Mouse (Mus musculus) limb, embryonic 11.5 days (tissue): ENCODE results near the gene Wdr66. TPM values are rescaled to one million over a fixed set of nuclear protein-coding genes. Genes with fewer than 3 reads are reported as not detected.

Source experiments
- ATAC-seq: fragments of 200-750 bp; cut with Nextera tagmentation; 2 replicates; pipeline ENCODE4 v1.8.0; 2017; ENCODE audit warnings: low read depth; ENCODE audit not compliant: insufficient number of reproducible peaks, low FRiP score, low TSS enrichment
- DNase-seq: peaks from one replicate; pipeline ENCODE4 v3.0.0-alpha.2; 2015; ENCODE audit warnings: low spot score
- H3K27ac ChIP-seq: fragments of 300-500 bp; sonication (generic); replicated peaks from 2 replicates; pipeline ENCODE4 v1.5.1; 2014; ENCODE audit warnings: low read depth, mild to moderate bottlenecking, low read length
- H3K27me3 ChIP-seq: fragments of 300-500 bp; sonication (generic); 2 replicates; pipeline ENCODE4 v1.6.1; 2014; ENCODE audit warnings: mild to moderate bottlenecking, low read length, mixed read lengths; ENCODE audit not compliant: control insufficient read depth, insufficient read depth
- H3K36me3 ChIP-seq: fragments of 300-500 bp; sonication (generic); 2 replicates; pipeline ENCODE4 v1.6.1; 2014; ENCODE audit warnings: mild to moderate bottlenecking, low read length, moderate library complexity, mixed read lengths; ENCODE audit not compliant: control insufficient read depth, insufficient read depth
- H3K4me1 ChIP-seq: fragments of 300-500 bp; sonication (generic); 2 replicates; pipeline ENCODE4 v1.6.1; 2014; ENCODE audit warnings: low read length, mixed read lengths; ENCODE audit not compliant: control insufficient read depth, insufficient read depth
- H3K4me2 ChIP-seq: fragments of 300-500 bp; sonication (generic); 2 replicates; pipeline ENCODE4 v1.6.1; 2014; ENCODE audit warnings: low read depth, mild to moderate bottlenecking, moderate library complexity; ENCODE audit not compliant: severe bottlenecking
- H3K4me3 ChIP-seq: fragments of 300-500 bp; sonication (generic); 2 replicates; pipeline ENCODE4 v1.5.1; 2014; ENCODE audit warnings: low read depth, low read length
- H3K9ac ChIP-seq: fragments of 300-500 bp; sonication (generic); 2 replicates; pipeline ENCODE4 v1.6.1; 2014; ENCODE audit warnings: mild to moderate bottlenecking, low read length
- H3K9me3 ChIP-seq: fragments of 300-500 bp; sonication (generic); 2 replicates; pipeline ENCODE4 v1.6.1; 2016; ENCODE audit warnings: low read length; ENCODE audit not compliant: control insufficient read depth
- WGBS: fragments of 180-500 bp; shearing (Covaris S2); extraction: QIAGEN DNeasy Blood & Tissue Kit; methylation state at CpG from one replicate; pipeline ENCODE4 v1.1.7; 2014; 5-methylcytosine and 5-hydroxymethylcytosine counted together
- polyA plus RNA-seq: library from polyadenylated mRNA; unstranded; fragments of >200 nt; fragmentation: Nextera tagmentation; extraction: Ambion mirVana; gene quantifications from 2 replicates; pipeline ENCODE4 v1.2.1, GENCODE M21; 2014

The Wdr66 gene
- polyA plus RNA-seq, 1 experiment from 2014 or later = 0.13 TPM

GRCm38 (mm10) chr5:123326751-123327148, 74.8 kb downstream of the Wdr66 start:
- no peak overlapping the region for H3K27ac ChIP-seq
- WGBS = 86% methylated on average over 9 of the region's 9 CpGs

DNA sequence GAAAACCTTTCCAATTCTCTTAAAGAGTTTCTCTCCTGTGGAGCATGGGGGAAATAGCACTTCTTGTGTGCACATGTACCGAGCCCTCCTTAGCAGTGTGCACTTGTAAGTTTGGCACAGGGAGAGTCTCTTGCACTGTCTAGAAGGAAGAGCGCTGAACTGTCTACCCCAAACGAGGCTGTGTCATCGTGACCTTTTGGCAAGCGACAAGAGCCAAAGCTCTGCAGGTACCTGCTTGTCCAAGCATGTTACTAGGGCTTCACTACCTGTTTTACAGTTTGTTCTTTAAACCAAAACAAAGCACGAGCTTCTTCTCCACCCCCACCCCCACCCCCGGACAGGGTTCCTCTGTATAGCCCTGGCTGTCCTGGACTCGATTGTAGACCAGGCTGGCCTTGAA, 75.8 kb downstream of the Wdr66 start:
- no peak overlapping the region for H3K27ac ChIP-seq
- ATAC-seq (no peak), DNase-seq (no peak)
- H3K9ac ChIP-seq = no peak overlapping the region
- no peaks in the 10 kb centered on the region for H3K9me3 ChIP-seq
- H3K27me3 ChIP-seq = no peaks in the 10 kb centered on the region
- H3K4me3 ChIP-seq = no peak overlapping the region
- H3K4me1 ChIP-seq = no peaks in the 10 kb centered on the region
- no peak overlapping the region for H3K4me2 ChIP-seq
- WGBS = 88% methylated on average over 8 of the region's 8 CpGs
- no peaks in the 10 kb centered on the region for H3K36me3 ChIP-seq

More at GRCm38 (mm10) chr5:123326751-123327148, 74.8 kb downstream of the Wdr66 start:
- no peaks in the 10 kb centered on the region for H3K36me3 ChIP-seq
- no peak for DNase-seq
- H3K4me3 ChIP-seq = no peak overlapping the region
- H3K4me2 ChIP-seq = no peak overlapping the region
- H3K4me1 ChIP-seq = no peaks in the 10 kb centered on the region
- no peak for ATAC-seq
- H3K27me3 ChIP-seq = no peaks in the 10 kb centered on the region
- H3K9ac ChIP-seq = no peak overlapping the region
- H3K9me3 ChIP-seq = no peaks in the 10 kb centered on the region

DNA sequence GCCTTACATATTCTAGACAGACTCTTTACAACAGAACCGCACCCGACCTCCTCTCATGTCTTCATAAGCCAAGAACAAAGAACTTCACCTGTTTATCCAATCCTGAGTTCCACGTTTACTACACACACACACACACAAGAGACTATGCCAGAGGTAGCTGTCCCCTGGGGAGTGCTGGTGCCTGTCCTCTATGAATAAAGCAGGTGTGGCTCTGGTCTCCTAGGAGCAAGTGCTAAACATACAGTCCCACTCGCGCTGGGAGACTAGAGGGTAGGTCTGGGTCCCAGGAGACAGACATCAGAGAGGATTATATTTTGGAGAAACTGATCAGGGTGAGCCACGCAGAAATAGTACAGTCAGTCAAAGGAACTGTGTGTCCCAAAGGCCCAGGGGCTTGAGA, 81.7 kb downstream of the Wdr66 start:
- DNase-seq (no peak), ATAC-seq (no peak)
- Histone ChIP-seq H3K9me3 (no peaks in the 10 kb centered on the region), H3K36me3 (no peaks in the 10 kb centered on the region), H3K4me2 (no peak overlapping the region), H3K9ac (no peak overlapping the region), H3K27me3 (no peaks in the 10 kb centered on the region), H3K27ac (no peak overlapping the region), H3K4me1 (no peaks in the 10 kb centered on the region), H3K4me3 (no peak overlapping the region)
- WGBS = 88% methylated on average over 6 of the region's 6 CpGs

DNA sequence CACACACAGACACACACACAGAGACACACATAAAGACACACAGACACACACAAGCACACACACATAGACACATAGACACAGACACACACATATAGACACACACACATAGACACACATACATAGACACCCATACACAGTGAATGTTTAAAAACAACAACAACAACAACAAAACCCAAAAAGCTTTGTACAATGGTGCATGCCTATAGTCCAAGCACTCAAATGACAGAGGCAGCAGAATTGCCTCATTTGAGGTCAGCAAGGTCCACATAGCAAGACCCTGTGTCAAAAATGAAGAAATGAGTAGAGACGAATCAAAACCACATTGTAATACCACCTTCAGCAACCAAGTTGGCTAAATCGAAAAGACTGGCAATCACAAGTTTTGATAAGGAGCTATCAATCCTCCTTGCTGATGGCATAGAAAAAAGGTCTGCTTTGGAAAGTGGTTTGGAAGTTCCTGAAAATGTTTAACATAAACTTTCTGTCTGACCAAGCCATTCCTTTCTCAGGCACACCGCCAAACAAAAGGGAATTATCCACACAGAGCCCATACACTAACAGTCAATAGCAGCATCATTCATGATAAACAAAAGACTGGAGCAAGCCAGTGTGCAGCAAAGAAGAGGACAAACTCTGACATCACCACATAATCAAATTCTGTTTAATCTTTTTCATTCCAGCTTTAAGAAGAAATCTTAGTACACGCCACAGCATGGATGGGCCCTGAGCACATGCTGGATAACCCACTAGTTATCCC, 84.5 kb downstream of the Wdr66 start:
- WGBS = 88% methylated on average over 4 of the region's 4 CpGs
- Histone ChIP-seq H3K36me3 (no peaks in the 10 kb centered on the region), H3K27me3 (no peaks in the 10 kb centered on the region), H3K9me3 (no peaks in the 10 kb centered on the region), H3K4me2 (no peak overlapping the region), H3K4me3 (no peak overlapping the region), H3K4me1 (no peaks in the 10 kb centered on the region), H3K27ac (no peak overlapping the region), H3K9ac (no peak overlapping the region)
- ATAC-seq (no peak), DNase-seq (no peak)

- H3K9me3 ChIP-seq = no peaks in the 10 kb centered on the region
- no peaks in the 10 kb centered on the region for H3K27me3 ChIP-seq
- no peak for DNase-seq
- H3K9ac ChIP-seq = no peak overlapping the region
- H3K4me3 ChIP-seq = no peak overlapping the region
- no peak overlapping the region for H3K4me2 ChIP-seq
- no peaks in the 10 kb centered on the region for H3K36me3 ChIP-seq
- ATAC-seq = no peak
- H3K27ac ChIP-seq = no peak overlapping the region
- peaks cover 2% of the 10 kb centered on the region; the same call in 1 of the 2 replicates for H3K4me1 ChIP-seq
- 77% methylated on average over 3 of the region's 3 CpGs for WGBS
These were observed 86.6 kb downstream of the Wdr66 start for GRCm38 (mm10) chr5:123338463-123338862.

DNA sequence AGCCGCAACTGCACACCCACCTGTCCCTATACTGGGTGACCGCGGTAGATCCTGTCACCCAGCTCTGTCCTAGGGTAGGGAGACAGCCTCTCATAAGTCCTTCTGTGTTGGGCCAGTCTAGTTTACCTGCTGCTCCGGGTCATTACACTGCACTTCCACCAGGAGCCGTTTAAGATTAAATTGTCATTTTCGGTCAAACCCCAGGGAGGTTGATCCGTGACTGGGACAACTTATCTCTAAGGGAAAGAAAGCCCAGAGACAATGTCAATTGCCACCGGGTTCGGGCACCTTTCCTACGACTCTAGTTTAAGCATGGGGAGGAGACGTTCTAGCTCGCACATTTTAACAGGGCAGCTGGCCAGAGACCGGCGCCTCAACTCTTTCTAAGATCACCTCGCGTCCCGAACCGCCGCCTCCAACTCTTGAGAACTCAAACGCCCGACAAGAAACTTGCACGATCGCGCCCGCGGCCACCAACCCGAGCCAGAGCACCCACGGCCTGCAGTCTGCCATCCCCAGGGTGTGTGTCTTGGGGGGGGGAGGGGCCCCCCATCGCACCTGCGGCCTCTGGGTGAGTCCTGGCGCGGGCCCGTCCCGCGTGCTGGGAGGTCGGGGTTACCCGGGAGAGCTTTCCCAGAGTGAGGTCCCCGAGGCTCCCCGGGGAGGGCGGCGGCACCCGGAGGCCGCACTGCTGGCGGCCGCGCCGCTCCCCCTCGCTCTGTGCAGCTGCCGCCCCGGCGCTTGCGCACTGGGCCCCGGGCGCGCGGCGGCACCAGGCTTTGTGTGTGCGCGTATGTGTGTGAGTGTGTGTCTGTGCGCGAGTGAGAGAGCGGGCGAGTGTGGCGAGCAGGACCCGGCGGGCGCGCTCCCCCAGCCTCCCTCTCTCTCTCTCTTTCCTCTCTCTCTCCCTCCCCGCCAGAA, 92.1 kb downstream of the Wdr66 start, which contains the start of gene Bcl7a:
Gene Bcl7a (plus strand): TSS at position 128 of the 921 bp plus-strand sequence.
- Histone ChIP-seq H3K4me3 (peak within 1 kb of the TSS; percentile 83), H3K4me2 (peak within 1 kb of the TSS; percentile 92), H3K9ac (peak within 1 kb of the TSS; percentile 98), H3K36me3 (no peaks in the 10 kb centered on the region), H3K27ac (peak within 1 kb of the TSS; percentile 99), H3K9me3 (no peaks in the 10 kb centered on the region), H3K4me1 (peaks cover 11% of the 10 kb centered on the region), H3K27me3 (no peaks in the 10 kb centered on the region)
- DNase-seq (peak; percentile 95), ATAC-seq (peak; percentile 71)
- 1% methylated on average over 64 of the region's 69 CpGs for WGBS

DNA sequence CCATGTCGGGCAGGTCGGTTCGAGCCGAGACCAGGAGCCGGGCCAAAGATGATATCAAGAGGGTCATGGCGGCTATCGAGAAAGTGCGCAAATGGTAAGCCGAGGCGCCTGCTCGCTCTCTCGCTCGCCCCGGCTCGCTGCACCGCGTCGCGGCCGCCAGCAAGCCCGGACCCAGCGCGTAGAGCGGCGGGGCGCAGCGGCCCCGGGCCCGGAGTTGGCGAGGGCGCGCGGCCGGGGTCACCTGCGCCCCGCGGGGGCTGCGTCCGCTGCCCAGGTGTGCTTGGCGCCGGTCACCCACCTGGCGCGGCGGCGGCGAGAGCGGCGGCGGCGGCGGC, 92.7 kb downstream of the Wdr66 start:
- Histone ChIP-seq H3K4me2 (peak overlapping the region; percentile 92), H3K9me3 (no peaks in the 10 kb centered on the region), H3K4me1 (peaks cover 11% of the 10 kb centered on the region), H3K36me3 (no peaks in the 10 kb centered on the region), H3K27ac (peak overlapping the region; percentile 99), H3K27me3 (no peaks in the 10 kb centered on the region), H3K9ac (peak overlapping the region; percentile 98), H3K4me3 (peak overlapping the region; percentile 83)
- no peak for DNase-seq
- ATAC-seq = peak; percentile 18; the same call in 1 of the 2 replicates
- WGBS = 0% methylated on average over 46 of the region's 51 CpGs

GRCm38 (mm10) chr5:123344963-123345852, 93.3 kb downstream of the Wdr66 start:
- whole genome bisulfite sequencing = under 1% methylated on average over 83 of the region's 87 CpGs
- peak overlapping the region; percentile 98 for H3K9ac ChIP-seq
- peak overlapping the region; percentile 83 for H3K4me3 ChIP-seq
- no peaks in the 10 kb centered on the region for H3K27me3 ChIP-seq
- peak; percentile 44 for ATAC-seq
- no peaks in the 10 kb centered on the region for H3K9me3 ChIP-seq
- peak overlapping the region; percentile 92 for H3K4me2 ChIP-seq
- peak overlapping the region; percentile 99 for H3K27ac ChIP-seq
- H3K4me1 ChIP-seq = peaks cover 11% of the 10 kb centered on the region
- no peaks in the 10 kb centered on the region for H3K36me3 ChIP-seq
- DNase-seq = peak; percentile 76
